ENCODE assay signal across 7 mouse cellular contexts in the genomic region with DNA sequence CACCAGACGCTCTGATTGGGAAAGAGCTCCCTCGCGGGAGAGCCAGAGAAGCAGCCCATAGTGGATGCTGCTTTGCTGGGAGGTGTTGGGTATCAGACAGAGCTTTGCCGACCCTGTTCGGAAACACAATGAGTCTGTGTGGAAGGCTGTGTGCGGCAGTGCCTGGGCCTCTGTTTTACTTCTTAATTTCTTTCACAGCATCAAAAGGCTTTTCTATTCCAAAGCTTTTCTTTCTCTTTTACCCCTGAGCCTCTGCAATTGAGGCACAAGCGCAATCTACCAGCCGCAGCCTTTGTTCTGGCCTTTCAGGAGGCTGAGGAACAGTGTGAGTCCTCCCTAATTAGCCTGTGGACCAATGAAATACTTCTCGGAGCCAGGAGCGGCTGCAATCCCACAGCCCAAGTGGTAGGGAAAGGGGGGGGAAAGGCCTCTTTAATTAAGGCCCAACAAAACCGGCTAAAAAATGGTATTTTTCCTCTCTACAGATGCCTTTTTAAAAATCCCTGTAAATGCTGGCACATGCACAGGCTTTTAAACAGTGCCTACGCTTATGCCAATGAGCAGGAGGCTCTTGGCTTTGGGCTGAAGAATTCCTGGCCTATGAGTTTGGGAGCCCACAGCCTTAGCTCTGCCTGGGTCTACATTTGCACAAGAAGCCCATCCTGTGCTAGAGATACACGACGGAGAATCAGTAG.
A peak's percentile ranks its signal among the peaks of the same experiment; 100 is the strongest.
DNase-seq lines count a peak whose midpoint lies in the region; ATAC-seq and TF ChIP-seq lines count a peak whose summit lies in the region.

No protein-coding gene starts in this region.

- H3K4me2 ChIP-seq in stomach, postnatal 0 days (replicated peaks; ENCODE audit: low read depth), result 0 out of 2 replicates have a peak overlapping the region, but pooled peaks have one; percentile 2

- no peak overlapping the region for H3K9ac ChIP-seq in stomach, postnatal 0 days (ENCODE audit: low read length)

- no peaks in the 10 kb centered on the region for H3K27me3 ChIP-seq in midbrain, embryonic 10.5 days (ENCODE audit: low read depth, poor library complexity, severe bottlenecking)
- no peaks in the 10 kb centered on the region for H3K27me3 ChIP-seq in stomach, postnatal 0 days (ENCODE audit: control insufficient read depth, insufficient read depth, low read length)

- 4% methylated on average over 14 of the region's 14 CpGs for WGBS in midbrain, embryonic 10.5 days
- WGBS in stomach, postnatal 0 days, result 35% methylated on average over 14 of the region's 14 CpGs

- H3K4me1 ChIP-seq in midbrain, embryonic 10.5 days, result peaks cover 36% of the 10 kb centered on the region
- peaks cover 2% of the 10 kb centered on the region; the same call in 1 of the 2 replicates for H3K4me1 ChIP-seq in stomach, postnatal 0 days (replicated peaks; ENCODE audit: control insufficient read depth, insufficient read depth)

- no peak for ATAC-seq in stomach, postnatal 0 days (ENCODE audit: low FRiP score, low TSS enrichment)

- no peak for TF ChIP-seq EP300 in stomach, postnatal 0 days (optimal IDR thresholded peaks at IDR 0.05)

- peak overlapping the region; percentile 80 for H3K27ac ChIP-seq in layer of hippocampus, adult 2 months
- H3K27ac ChIP-seq in midbrain, embryonic 10.5 days (replicated peaks), result peak overlapping the region; percentile 85
- H3K27ac ChIP-seq in stomach, postnatal 0 days (replicated peaks), result no peak overlapping the region

- H3K36me3 ChIP-seq in midbrain, embryonic 10.5 days, result no peaks in the 10 kb centered on the region
- H3K36me3 ChIP-seq in stomach, postnatal 0 days (ENCODE audit: control insufficient read depth, insufficient read depth, low read length), result no peaks in the 10 kb centered on the region

- H3K4me3 ChIP-seq in layer of hippocampus, adult 2 months, result peak overlapping the region; percentile 37
- H3K4me3 ChIP-seq in midbrain, embryonic 10.5 days, result peak overlapping the region; percentile 36
- H3K4me3 ChIP-seq in stomach, postnatal 0 days (ENCODE audit: low read depth, low read length), result no peak overlapping the region

- H3K9me3 ChIP-seq in midbrain, embryonic 10.5 days (replicated peaks), result no peaks in the 10 kb centered on the region; the same call in 1 of the 2 replicates
- H3K9me3 ChIP-seq in stomach, postnatal 0 days (ENCODE audit: control insufficient read depth, low read length), result no peaks in the 10 kb centered on the region

- TF ChIP-seq CTCF in layer of hippocampus, adult 2 months (conservative IDR thresholded peaks at IDR 0.05), result no peak
- TF ChIP-seq CTCF in stomach, postnatal 0 days (IDR thresholded peaks at IDR 0.05; ENCODE audit: low read depth), result no peak

- peak; percentile 51 for DNase-seq in R1 (ENCODE audit: low read depth, low spot score)
- DNase-seq in brain, embryonic 18.5 days (ENCODE audit: low read depth, low spot score), result peak; percentile 78
- DNase-seq in forelimb bud, embryonic 11.5 days (ENCODE audit: low read depth, low spot score), result peak; percentile 67
- DNase-seq in layer of hippocampus, adult 2 months (ENCODE audit: low spot score in 2 of 2), result peak; percentile 49 to 79
- DNase-seq in midbrain, embryonic 10.5 days (ENCODE audit: low spot score), result peak; percentile 73
- no peak for DNase-seq in stomach, postnatal 0 days (ENCODE audit: low spot score)
- DNase-seq in gastrocnemius, postnatal 4 days (ENCODE audit: low spot score in 2 of 2), result no peak

Comparison
In these comparisons a context has a peak if more than half of its experiments do, and no peak if none do; other contexts are left out.
1. DNase-seq: peak in R1 (single experiment), brain, embryonic 18.5 days (single experiment), forelimb bud, embryonic 11.5 days (single experiment), layer of hippocampus, adult 2 months (2 of 2) and midbrain, embryonic 10.5 days (single experiment); none in stomach, postnatal 0 days (single experiment) and gastrocnemius, postnatal 4 days (0 of 2).